Comparison of ENCODE assay signal across 8 mouse cellular contexts in genomic region chr13:37509352-37509851, GRCm38 (mm10).
DNase-seq lines count a peak whose midpoint lies in the region; ATAC-seq and TF ChIP-seq lines count a peak whose summit lies in the region.

No protein-coding gene starts in this region.

- no peak overlapping the region for H3K4me3 ChIP-seq in heart, adult 2 months

- TF ChIP-seq EP300 in heart, adult 2 months (IDR thresholded peaks at IDR 0.05; ENCODE audit: insufficient read depth, low read depth, low read length): 0 out of 2 replicates have a peak, but pooled peaks have one; percentile 38

- ATAC-seq in megakaryocyte progenitor cell, adult 5-6 weeks (replicated peaks; ENCODE audit: poor library complexity): peak; percentile 86

- 0 out of 2 replicates have a peak, but pooled peaks have one; percentile 35 for TF ChIP-seq POLR2A in heart, adult 2 months (IDR thresholded peaks at IDR 0.05; ENCODE audit: insufficient read depth, low read depth, low read length)

- H3K36me3 ChIP-seq in heart, adult 2 months (ENCODE audit: control insufficient read depth, insufficient read depth, low read length): no peaks in the 10 kb centered on the region; the same call in 1 of the 2 replicates

- intact Hi-C loops in heart, adult 2 months (cut with DNase I): no loop called here

- H3K79me2 ChIP-seq in heart, adult 2 months (replicated peaks; ENCODE audit: control insufficient read depth, insufficient read depth, low read length): no peaks in the 10 kb centered on the region

- DNase-seq in ovary, adult 18-20 months (ENCODE audit: low spot score): peak; percentile 35
- DNase-seq in ovary, postnatal 14 days (ENCODE audit: low spot score): no peak
- DNase-seq in heart, adult 2 months: peak; percentile 42 to 53
- peak; percentile 41 to 53 for DNase-seq in kidney, postnatal 4 days
- no peak for DNase-seq in frontal cortex, postnatal 36 days (ENCODE audit: low spot score in 2 of 2)
- DNase-seq in layer of hippocampus, adult 9-11 months: no peak
- no peak for DNase-seq in cerebellum, postnatal 36 days

- H3K27ac ChIP-seq in heart, adult 2 months: peak overlapping the region; percentile 87

- no peak for TF ChIP-seq CTCF in heart, adult 2 months (IDR thresholded peaks at IDR 0.05)

- no peak overlapping the region for H3K9ac ChIP-seq in heart, adult 2 months (ENCODE audit: low read depth, low read length)

- no peaks in the 10 kb centered on the region for H3K27me3 ChIP-seq in heart, adult 2 months (ENCODE audit: control insufficient read depth, insufficient read depth, low read length)

- 17% methylated on average over 12 of the region's 12 CpGs for whole genome bisulfite sequencing in heart, adult 2 months

- peaks cover 30% of the 10 kb centered on the region for H3K4me1 ChIP-seq in heart, adult 2 months (ENCODE audit: control insufficient read depth, insufficient read depth, low read length)

Comparison
In these comparisons a context has a peak if more than half of its experiments do, and no peak if none do; other contexts are left out.
1. DNase-seq: peak in ovary, adult 18-20 months (single experiment), heart, adult 2 months (2 of 2) and kidney, postnatal 4 days (2 of 2); none in ovary, postnatal 14 days (single experiment), frontal cortex, postnatal 36 days (0 of 2), layer of hippocampus, adult 9-11 months (single experiment) and cerebellum, postnatal 36 days (0 of 2).